Mouse (Mus musculus) ES-E14 (cell line): ENCODE measurements around the gene Teddm1b. TPM values are rescaled to one million over a fixed set of nuclear protein-coding genes. Genes with fewer than 3 reads are reported as not detected.

Experiments used
- DNase-seq: peaks from one replicate; pipeline ENCODE4 v3.0.0-alpha.2; 2013; ENCODE audit warnings: low read depth, low spot score
- H3K27ac ChIP-seq: 2 replicates; pipeline ENCODE4 v1.5.1; 2012; ENCODE audit warnings: low read depth, mild to moderate bottlenecking, low read length, moderate library complexity, mixed read lengths; ENCODE audit not compliant: poor library complexity, insufficient read depth, severe bottlenecking
- H3K36me3 ChIP-seq: 2 replicates; pipeline ENCODE4 v1.6.1; 2012; ENCODE audit warnings: mild to moderate bottlenecking, low read length, moderate library complexity, mixed read lengths; ENCODE audit not compliant: control insufficient read depth, poor library complexity, insufficient read depth, severe bottlenecking
- H3K4me1 ChIP-seq, 2 experiments: fragments of 150-350 bp in 1 of 2; sonication (generic) in 1 of 2; 2 replicates each; pipeline ENCODE4 v1.6.1; 2012; ENCODE audit warnings: low read length in 2 of 2, mild to moderate bottlenecking in 1 of 2, mixed read lengths in 1 of 2; ENCODE audit not compliant: control insufficient read depth in 2 of 2, insufficient read depth in 2 of 2, poor library complexity in 1 of 2
- H3K4me3 ChIP-seq, 2 experiments: fragments of 150-350 bp in 1 of 2; sonication (generic) in 1 of 2; 2 replicates each; pipeline ENCODE4 v1.5.1; 2012; ENCODE audit warnings: low read length in 2 of 2, low read depth in 1 of 2, mild to moderate bottlenecking in 1 of 2, mixed read lengths in 1 of 2; ENCODE audit not compliant: insufficient read depth in 1 of 2, poor library complexity in 1 of 2, severe bottlenecking in 1 of 2
- H3K9ac ChIP-seq: 2 replicates; pipeline ENCODE4 v1.6.1; 2012; ENCODE audit warnings: low read depth, mild to moderate bottlenecking, low read length, mixed read lengths; ENCODE audit not compliant: poor library complexity, insufficient read depth, severe bottlenecking
- H3K9me3 ChIP-seq: fragments of 150-350 bp; sonication (generic); 2 replicates; pipeline ENCODE4 v1.6.1; 2012; ENCODE audit warnings: low read depth, mild to moderate bottlenecking, low read length; ENCODE audit not compliant: control insufficient read depth, insufficient read depth
- CHD2 ChIP-seq: IDR thresholded peaks from 2 replicates; pipeline ENCODE4 v1.6.1; 2014; ENCODE audit warnings: mild to moderate bottlenecking, low read depth, low read length, inconsistent platforms
- HCFC1 ChIP-seq: IDR thresholded peaks from 2 replicates; pipeline ENCODE4 v1.6.1; 2012; ENCODE audit warnings: low read length, inconsistent platforms, borderline replicate concordance; ENCODE audit not compliant: insufficient read depth
- MAFK ChIP-seq: IDR thresholded peaks from 2 replicates; pipeline ENCODE4 v1.6.1; 2014; ENCODE audit warnings: mild to moderate bottlenecking, low read depth, low read length, inconsistent platforms; ENCODE audit not compliant: insufficient read depth
- ZC3H11A ChIP-seq: IDR thresholded peaks from 2 replicates; pipeline ENCODE4 v1.6.1; 2012; ENCODE audit warnings: low read depth, mild to moderate bottlenecking, inconsistent platforms, low read length, borderline replicate concordance
- ZNF384 ChIP-seq: IDR thresholded peaks from 2 replicates; pipeline ENCODE4 v1.6.1; 2012; ENCODE audit warnings: low read depth, low read length, inconsistent platforms
- in situ Hi-C, 2 experiments: fragments of 600-800 bp; cut with MboI; formaldehyde crosslinking; loops; one replicate each; pipeline ENCODE4 v1.15.1; 2025; ENCODE audit warnings: low sequenced_read_pairs in 2 of 2, inconsistent platforms in 1 of 2; ENCODE audit not compliant: unreplicated experiment in 2 of 2
- total RNA-seq: library from RNA; depleted of rRNA; stranded (reverse); fragments of 300-350 nt; gene quantifications from 2 replicates; pipeline ENCODE4 v1.2.3, GENCODE M21; 2012; rRNA removed

The Teddm1b gene
- total RNA-seq, 1 experiment = 0.27 TPM

DNA sequence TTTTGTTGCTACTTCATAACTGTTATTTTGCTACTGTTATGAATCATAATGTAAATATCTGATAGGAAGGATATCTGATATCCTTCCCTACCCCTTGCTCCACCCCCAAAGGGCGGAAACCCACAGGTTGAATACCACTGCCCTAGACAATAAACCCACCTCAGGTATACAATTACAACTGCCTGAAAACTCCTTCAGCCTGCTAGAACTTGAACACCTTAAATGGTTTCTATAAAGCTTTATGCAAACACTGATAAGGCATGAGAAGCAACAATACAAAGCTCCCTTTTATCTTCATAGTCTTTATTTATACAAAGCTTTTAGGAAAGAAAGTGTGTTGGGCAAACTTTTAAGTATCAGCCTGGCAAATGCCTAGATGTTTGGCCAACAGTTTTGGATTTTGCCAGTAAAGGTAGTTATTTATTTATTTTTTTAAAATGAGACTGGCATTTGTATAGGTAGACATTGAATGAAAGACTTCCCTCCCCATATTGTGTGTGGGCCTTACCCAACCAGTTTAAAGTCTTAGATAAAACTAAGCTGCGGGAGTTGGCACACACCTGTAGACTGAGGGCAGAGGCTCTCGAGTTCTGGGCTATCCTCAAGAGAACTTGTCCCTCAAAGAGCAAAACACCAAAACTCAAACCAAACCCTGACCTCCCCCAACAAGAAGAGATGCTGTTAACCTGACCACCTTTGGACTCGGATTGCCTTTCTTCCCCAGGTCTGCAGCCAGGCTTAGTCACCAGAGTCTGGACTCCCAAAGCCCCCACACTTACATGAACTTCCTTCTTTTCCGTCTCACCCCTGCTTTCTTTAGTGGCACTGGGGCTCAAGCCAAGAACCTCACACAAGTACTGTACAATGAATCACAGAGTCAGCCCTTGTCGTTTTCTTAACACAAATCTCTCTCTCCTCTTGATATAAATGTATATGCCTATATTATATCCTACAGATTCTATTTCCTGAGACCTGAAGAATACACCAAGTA lies 50.5 kb downstream of the Teddm1b start:
- no peaks in the 10 kb centered on the region for H3K9me3 ChIP-seq
- no peak overlapping the region for H3K27ac ChIP-seq
- H3K36me3 ChIP-seq = no peaks in the 10 kb centered on the region
- in situ Hi-C loops = no loop called here
- no peak overlapping the region for H3K4me3 ChIP-seq
- H3K4me1 ChIP-seq = no peaks in the 10 kb centered on the region
- no peak for DNase-seq
- H3K9ac ChIP-seq = no peak overlapping the region
- TF ChIP-seq ZNF384 = no peak
- no peak for TF ChIP-seq MAFK
- TF ChIP-seq ZC3H11A = no peak
- TF ChIP-seq HCFC1 = no peak
- TF ChIP-seq CHD2 = no peak

Other genes with a start within 250 kb of the Teddm1b start
- 0.26 and 0.31 TPM in 2 replicates for gene Rgs8, start 221.3 kb upstream of the Teddm1b start, total RNA-seq
- gene Rgs16, start 134.0 kb upstream of the Teddm1b start, total RNA-seq = 4.5 and 8.6 TPM in 2 replicates
- 0.11 TPM in 1 of 2 replicates, not detected in the other for gene Rnasel, start 124.9 kb upstream of the Teddm1b start, total RNA-seq
- not detected in 2 replicates for gene Rgsl1, start 30.2 kb upstream of the Teddm1b start, total RNA-seq
- not detected in 2 replicates for gene Teddm1a, start 17.4 kb downstream of the Teddm1b start, total RNA-seq
- gene Glul, start 25.6 kb downstream of the Teddm1b start, total RNA-seq = 107 TPM in 2 replicates
- gene Teddm2, start 25.9 kb downstream of the Teddm1b start, total RNA-seq = 0.62 and 0.63 TPM in 2 replicates